Mouse (Mus musculus) thymus, postnatal 0 days (tissue): ENCODE results near the gene Hivep3. TPM values are rescaled to one million over a fixed set of nuclear protein-coding genes. Genes with fewer than 3 reads are reported as not detected.

Source experiments
- DNase-seq: peaks from one replicate; pipeline ENCODE4 v3.0.0-alpha.2; 2015; ENCODE audit warnings: low spot score
- polyA plus RNA-seq: library from polyadenylated mRNA; unstranded; fragments of >200 nt; fragmentation: Nextera tagmentation; extraction: Ambion mirVana; gene quantifications from 2 replicates; pipeline ENCODE4 v1.2.1, GENCODE M21; 2015

The Hivep3 gene
- polyA plus RNA-seq, 1 experiment from 2014 or later, result 23.3 TPM

- no peak for DNase-seq
These were observed 137.9 kb downstream of the Hivep3 start for GRCm38 (mm10) chr4:119871441-119871840.

- DNase-seq, result no peak
These were observed 138.4 kb downstream of the Hivep3 start for GRCm38 (mm10) chr4:119871861-119872582.

- no peak for DNase-seq
These were observed 140.4 kb downstream of the Hivep3 start for GRCm38 (mm10) chr4:119873935-119874334.

GRCm38 (mm10) chr4:119875592-119875991, 142.0 kb downstream of the Hivep3 start:
- peak; percentile 34 for DNase-seq

GRCm38 (mm10) chr4:119876535-119877160, 143.1 kb downstream of the Hivep3 start:
- no peak for DNase-seq

GRCm38 (mm10) chr4:119878218-119878617, 144.6 kb downstream of the Hivep3 start:
- DNase-seq, result peak; percentile 11

- DNase-seq, result no peak
These were observed 146.1 kb downstream of the Hivep3 start for GRCm38 (mm10) chr4:119879671-119880070.

- DNase-seq, result no peak
These were observed 146.7 kb downstream of the Hivep3 start for GRCm38 (mm10) chr4:119880270-119880669.

GRCm38 (mm10) chr4:119881292-119881691, 147.7 kb downstream of the Hivep3 start:
- DNase-seq, result no peak

GRCm38 (mm10) chr4:119882401-119882800, 148.8 kb downstream of the Hivep3 start:
- no peak for DNase-seq

- no peak for DNase-seq
These were observed 149.2 kb downstream of the Hivep3 start for GRCm38 (mm10) chr4:119882814-119883213.

GRCm38 (mm10) chr4:119886621-119887020, 153.0 kb downstream of the Hivep3 start:
- DNase-seq, result no peak

GRCm38 (mm10) chr4:119887523-119888177, 154.1 kb downstream of the Hivep3 start:
- peak; percentile 9 for DNase-seq

- no peak for DNase-seq
These were observed 156.2 kb downstream of the Hivep3 start for GRCm38 (mm10) chr4:119889760-119890159.

- DNase-seq, result no peak
These were observed 159.7 kb downstream of the Hivep3 start for GRCm38 (mm10) chr4:119893255-119893779.

- no peak for DNase-seq
These were observed 161.3 kb downstream of the Hivep3 start for GRCm38 (mm10) chr4:119894797-119895458.

GRCm38 (mm10) chr4:119895504-119895903, 161.9 kb downstream of the Hivep3 start:
- DNase-seq, result no peak

- DNase-seq, result no peak
These were observed 163.0 kb downstream of the Hivep3 start for GRCm38 (mm10) chr4:119896572-119896971.

GRCm38 (mm10) chr4:119897054-119897855, 163.7 kb downstream of the Hivep3 start:
- peak; percentile 42 for DNase-seq
